Mouse (Mus musculus) left cerebral cortex, adult 2 months (tissue): ENCODE data around the gene Syce1. TPM values are rescaled to one million over a fixed set of nuclear protein-coding genes. Genes with fewer than 3 reads are reported as not detected.

ENCODE experiments used
- DNase-seq, 2 experiments: peaks; one replicate each; pipeline ENCODE4 v3.0.0; 2021 to 2022; ENCODE audit warnings: low spot score in 2 of 2, mixed read lengths in 1 of 2; ENCODE audit errors: extremely low spot score in 1 of 2
- H3K27ac ChIP-seq: fragments of 200-600 bp; 2 replicates; pipeline ENCODE4 v1.8.1; 2022
- H3K4me3 ChIP-seq: fragments of 200-600 bp; 2 replicates; pipeline ENCODE4 v1.8.1; 2022
- CTCF ChIP-seq: fragments of 200-600 bp; IDR thresholded peaks from 2 replicates; pipeline ENCODE4 v1.8.1; 2022; ENCODE audit warnings: antibody characterized with exemption, mild to moderate bottlenecking, moderate library complexity
- intact Hi-C: fragments of 180-260 bp; cut with DNase I; formaldehyde crosslinking; loops from one replicate; pipeline ENCODE4 v1.15.1; 2025
- total RNA-seq, 2 experiments: library from RNA; stranded (reverse); gene quantifications; 2 replicates each; pipeline ENCODE4 v1.2.3; 2021

The Syce1 gene
- total RNA-seq, 2 experiments from 2014 or later, result 0.32 to 0.47 TPM

- Histone ChIP-seq H3K4me3 (no peak within 1 kb of the TSS), H3K27ac (no peak within 1 kb of the TSS)
- no peak for TF ChIP-seq CTCF
- intact Hi-C loops, result no loop called here
- DNase-seq, result no peak
Observed at GRCm38 (mm10) chr7:140763447-140764020, 24.1 kb downstream of the Syce1 start, which contains the start of gene Cyp2e1. Gene Cyp2e1 (plus strand): TSS chr7:140763739.

GRCm38 (mm10) chr7:140760647-140761046, 27.0 kb downstream of the Syce1 start:
- Histone ChIP-seq H3K4me3 (no peak overlapping the region), H3K27ac (no peak overlapping the region)
- no peak for DNase-seq
- no peak for TF ChIP-seq CTCF
- intact Hi-C loops, result no loop called here

- TF ChIP-seq CTCF, result no peak
- Histone ChIP-seq H3K27ac (no peak overlapping the region), H3K4me3 (no peak overlapping the region)
- no peak for DNase-seq
- intact Hi-C loops, result no loop called here
Observed at GRCm38 (mm10) chr7:140756151-140756854, 31.3 kb downstream of the Syce1 start.

- Histone ChIP-seq H3K4me3 (no peak overlapping the region), H3K27ac (no peak overlapping the region)
- intact Hi-C loops, result no loop called here
- TF ChIP-seq CTCF, result no peak
- no peak for DNase-seq
Observed at GRCm38 (mm10) chr7:140754556-140754955, 33.1 kb downstream of the Syce1 start.

- Histone ChIP-seq H3K27ac (no peak overlapping the region), H3K4me3 (no peak overlapping the region)
- intact Hi-C loops, result no loop called here
- DNase-seq, result no peak
- no peak for TF ChIP-seq CTCF
Observed at GRCm38 (mm10) chr7:140748827-140749160, 38.9 kb downstream of the Syce1 start.

GRCm38 (mm10) chr7:140748116-140748826, 39.4 kb downstream of the Syce1 start:
- no peak for TF ChIP-seq CTCF
- Histone ChIP-seq H3K4me3 (no peak overlapping the region), H3K27ac (no peak overlapping the region)
- no peak for DNase-seq
- intact Hi-C loops, result no loop called here

GRCm38 (mm10) chr7:140747402-140747801, 40.2 kb downstream of the Syce1 start:
- intact Hi-C loops, result no loop called here
- DNase-seq, result no peak
- Histone ChIP-seq H3K4me3 (no peak overlapping the region), H3K27ac (no peak overlapping the region)
- no peak for TF ChIP-seq CTCF

GRCm38 (mm10) chr7:140733162-140733561, 54.5 kb downstream of the Syce1 start:
- H3K27ac ChIP-seq, result no peak overlapping the region
- peak; percentile 53 for TF ChIP-seq CTCF
- intact Hi-C loops, result loop anchor here (5.0 to 10.0 kb wide), 3 partner anchors 548 to 651 kb away; partner anchors contain the start of genes Caly and Sprn
- H3K4me3 ChIP-seq, result no peak overlapping the region
- DNase-seq, result no peak

Other genes with a start within 250 kb of the Syce1 start
- gene Olfr538, start 220.0 kb downstream of the Syce1 start, total RNA-seq, result not detected
- gene Olfr46, start 186.6 kb downstream of the Syce1 start, total RNA-seq, result under 1 TPM in 1 of 2 experiments, not detected in 1; 0.05 TPM
- not detected for gene Olfr61, start 158.9 kb downstream of the Syce1 start, total RNA-seq
- gene Olfr53, start 141.4 kb downstream of the Syce1 start, total RNA-seq, result not detected
- gene Olfr539, start 127.9 kb downstream of the Syce1 start, total RNA-seq, result under 1 TPM; 0.05 to 0.09 TPM
- gene Olfr45, start 105.9 kb downstream of the Syce1 start, total RNA-seq, result not detected
- gene Olfr541, start 90.6 kb downstream of the Syce1 start, total RNA-seq, result not detected
- gene Cyp2e1, start 24.1 kb downstream of the Syce1 start, total RNA-seq, result not detected
- gene Zfp941, start 34.3 kb upstream of the Syce1 start, total RNA-seq, result 10 to 100 TPM; 29.1 to 31.2 TPM
- 1 to 10 TPM; 3.9 to 5.9 TPM for gene Urah, start 47.2 kb upstream of the Syce1 start, total RNA-seq
- not detected for gene Scgb1c1, start 57.7 kb upstream of the Syce1 start, total RNA-seq
- gene Odf3, start 60.0 kb upstream of the Syce1 start, total RNA-seq, result not detected
- 1 to 10 TPM; 1.5 to 2.6 TPM for gene Gm45785, start 68.5 kb upstream of the Syce1 start, total RNA-seq
- gene Ric8a, start 69.1 kb upstream of the Syce1 start, total RNA-seq, result 10 to 100 TPM; 62.1 to 74.2 TPM
- 10 to 100 TPM; 24.6 to 24.8 TPM for gene Bet1l, start 69.7 kb upstream of the Syce1 start, total RNA-seq
- gene Psmd13, start 94.1 kb upstream of the Syce1 start, total RNA-seq, result 100 to 1,000 TPM; 101 to 107 TPM
- gene Sirt3, start 94.5 kb upstream of the Syce1 start, total RNA-seq, result 10 to 100 TPM; 72.2 to 76.5 TPM
- 1 to 10 TPM in 1 of 2 experiments, not detected in 1; 2.0 TPM for gene Cox8b, start 112.6 kb upstream of the Syce1 start, total RNA-seq
- gene Nlrp6, start 133.1 kb upstream of the Syce1 start, total RNA-seq, result 1 to 10 TPM in 1 of 2 experiments, under 1 TPM in 1; 0.68 to 1.2 TPM
- gene Pgghg, start 153.5 kb upstream of the Syce1 start, total RNA-seq, result 1 to 10 TPM; 4.5 to 4.7 TPM
- not detected for gene Ifitm5, start 162.4 kb upstream of the Syce1 start, total RNA-seq
- gene Gm45717, start 168.1 kb upstream of the Syce1 start, total RNA-seq, result not detected
- 10 to 100 TPM; 10.8 to 17.7 TPM for gene Ifitm2, start 168.1 kb upstream of the Syce1 start, total RNA-seq
- 1 to 10 TPM; 3.7 to 5.8 TPM for gene Ifitm1, start 179.4 kb upstream of the Syce1 start, total RNA-seq
- 10 to 100 TPM; 10.9 to 16.7 TPM for gene Ifitm3, start 222.9 kb upstream of the Syce1 start, total RNA-seq
- under 1 TPM in 1 of 2 experiments, not detected in 1; 0.57 TPM for gene Ifitm6, start 230.1 kb upstream of the Syce1 start, total RNA-seq
- gene Gm17387, start 241.3 kb upstream of the Syce1 start, total RNA-seq, result not detected